Mouse (Mus musculus): ENCODE measurements around the gene Setd1b. TPM values are rescaled to one million over a fixed set of nuclear protein-coding genes. Genes with fewer than 3 reads are reported as not detected.
A peak's percentile ranks its signal among the peaks of the same experiment; 100 is the strongest.

Setd1b gene
- total RNA-seq, 4 experiments from 2014 or later = 33.1 to 37.9 (median 35.0) TPM

DNA sequence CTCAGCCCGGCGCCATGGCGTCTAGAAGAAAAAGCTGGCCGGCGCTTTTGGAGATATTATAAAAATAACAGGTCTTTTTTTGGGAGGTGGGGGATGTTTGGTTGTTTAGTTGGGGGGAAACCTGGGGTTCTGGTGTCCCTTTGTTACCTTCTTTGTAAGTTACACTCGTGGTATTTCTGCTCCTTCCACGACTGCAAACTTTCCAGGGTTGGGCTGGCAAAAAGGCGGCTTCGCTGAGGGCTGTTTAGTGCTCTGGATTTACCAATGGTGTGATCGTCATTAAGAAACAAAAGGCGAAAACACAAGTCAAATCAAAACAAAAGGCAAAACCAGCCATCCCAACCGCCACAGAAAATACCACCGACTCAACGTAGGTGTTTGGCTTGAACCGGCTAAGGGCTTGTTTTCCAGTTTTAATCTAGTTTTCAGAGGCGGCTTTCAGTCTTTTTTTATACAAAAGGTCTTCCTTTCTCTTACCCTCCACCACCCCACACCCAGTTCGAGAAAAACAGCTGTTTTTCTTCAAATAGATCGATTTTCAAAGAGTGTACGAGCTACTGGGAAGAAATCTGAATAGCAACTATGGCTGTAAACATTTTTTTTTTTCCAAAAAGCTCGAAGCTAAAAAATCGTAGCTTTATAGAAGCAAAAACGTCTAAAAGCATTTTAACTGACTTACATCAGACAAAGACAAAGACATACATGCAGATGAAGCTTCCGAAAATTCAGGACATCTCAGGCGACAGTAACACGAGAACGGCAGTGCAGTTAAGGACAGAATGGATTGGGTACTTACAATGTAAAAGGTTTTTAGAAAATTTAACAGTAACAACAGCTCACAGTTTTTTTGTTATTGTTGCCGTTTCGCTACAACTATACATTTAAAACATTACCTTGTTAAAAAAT is 2.0 kb upstream of the Setd1b start:
- DNase-seq (ENCODE audit: low spot score in 2 of 2) = no peak

DNA sequence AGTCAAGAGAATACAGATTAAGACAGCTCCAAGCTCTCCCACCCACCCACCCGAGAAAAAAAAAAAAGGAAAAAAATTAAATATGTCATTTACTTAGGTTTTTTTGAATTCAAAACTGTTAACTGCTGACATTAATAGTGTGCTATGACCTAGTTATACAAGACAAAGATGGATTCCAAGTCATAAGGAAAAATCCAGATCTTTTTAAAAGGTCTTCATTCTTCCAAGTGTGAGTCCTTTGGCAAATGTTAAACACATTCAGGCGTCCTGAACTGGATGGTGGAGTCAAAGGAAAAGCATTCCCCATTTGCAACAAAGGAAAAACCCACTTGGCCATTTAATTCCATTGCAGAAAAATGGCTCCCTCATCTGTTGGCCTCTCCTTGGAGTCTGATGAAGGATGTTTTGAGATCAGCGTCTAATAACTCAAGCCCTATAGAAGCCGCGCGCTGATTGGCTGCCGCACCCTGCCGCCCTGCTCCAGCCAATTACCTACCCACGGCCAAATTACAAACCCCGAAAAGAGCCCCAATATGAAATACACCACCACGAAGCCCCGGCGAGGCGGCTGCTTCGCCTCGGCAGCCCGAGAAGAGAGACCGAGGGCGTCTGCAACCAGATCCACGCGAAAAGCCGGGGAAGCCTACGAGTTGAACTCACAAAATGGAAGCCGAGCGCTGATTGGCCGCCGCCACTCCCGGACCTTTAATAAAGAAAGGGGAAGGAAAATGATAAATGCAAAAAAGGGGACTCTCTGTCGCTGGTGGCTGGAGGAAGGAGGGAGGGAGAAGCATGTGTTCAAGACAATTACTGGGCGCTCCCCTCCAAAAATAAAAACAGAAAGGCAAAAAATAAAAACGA is 1.1 kb upstream of the Setd1b start:
- peak; percentile 94 to 96 for DNase-seq (ENCODE audit: low spot score in 2 of 2)

DNA sequence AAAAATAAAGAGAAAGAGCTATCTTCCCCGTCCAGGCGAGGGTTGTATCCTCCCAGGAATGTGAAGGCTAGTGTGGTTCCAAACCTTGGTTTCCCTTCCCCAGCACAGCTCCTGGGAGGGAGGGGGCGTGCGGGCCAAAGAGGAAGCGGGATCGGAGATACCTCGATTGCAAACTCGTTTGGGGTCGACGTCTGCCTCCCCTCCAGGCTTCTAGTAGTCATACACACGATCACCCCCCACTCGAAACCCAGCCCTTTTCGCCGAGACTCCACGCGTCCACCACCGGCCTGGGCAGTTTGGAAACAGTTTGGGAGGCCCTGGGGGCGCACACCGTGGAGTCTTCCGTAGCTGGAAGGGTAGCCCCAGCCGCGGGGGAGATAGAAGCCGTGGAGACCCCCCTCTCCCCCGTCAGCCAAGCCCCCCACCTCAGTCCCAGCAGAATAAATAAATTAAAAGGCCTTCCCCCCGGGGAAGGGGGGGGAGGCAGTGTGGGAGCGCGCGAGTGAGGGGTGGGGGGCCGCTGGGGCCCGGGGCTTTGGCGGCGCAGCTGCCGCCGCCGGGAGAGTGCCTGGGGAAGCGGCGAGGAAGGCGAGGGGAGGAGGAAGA is 335 bp upstream of the Setd1b start:
- no peak for DNase-seq (ENCODE audit: low spot score in 2 of 2)

DNA sequence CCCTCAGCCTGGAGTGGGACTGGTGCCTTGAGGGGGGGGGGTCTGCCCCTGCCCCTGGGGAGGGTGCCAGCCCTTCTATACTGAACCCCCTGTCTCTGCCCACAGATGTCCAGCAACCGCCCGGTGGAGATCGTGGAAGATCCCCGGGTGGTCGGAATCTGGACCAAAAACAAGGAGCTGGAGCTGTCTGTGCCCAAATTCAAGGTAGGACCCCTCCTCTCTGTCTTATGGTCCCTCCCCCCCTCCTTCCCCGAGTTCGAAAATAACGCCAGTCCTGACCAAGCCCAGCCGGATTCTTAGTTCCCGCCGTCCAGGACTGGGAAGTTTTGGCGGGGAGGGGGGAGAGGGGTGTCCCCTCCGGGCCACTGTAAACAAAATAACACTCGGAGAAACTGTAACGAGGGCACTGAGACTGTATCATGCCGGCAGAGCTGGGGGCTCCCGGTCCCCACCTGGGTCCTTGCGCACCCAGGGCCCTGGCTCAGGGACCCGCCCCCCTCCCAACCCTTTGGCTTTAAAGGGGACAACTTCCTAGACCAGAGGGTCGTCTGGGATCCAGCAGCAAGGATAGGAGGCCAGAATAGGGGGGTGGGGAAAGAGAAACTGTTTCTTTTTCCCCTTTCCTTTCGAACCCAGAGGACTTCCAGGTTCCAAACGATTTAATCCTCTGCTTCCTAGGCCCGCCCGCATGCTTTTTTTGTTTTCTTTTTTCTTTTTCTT is 1.4 kb downstream of the Setd1b start:
- no peak for DNase-seq (ENCODE audit: low spot score in 2 of 2)

DNA sequence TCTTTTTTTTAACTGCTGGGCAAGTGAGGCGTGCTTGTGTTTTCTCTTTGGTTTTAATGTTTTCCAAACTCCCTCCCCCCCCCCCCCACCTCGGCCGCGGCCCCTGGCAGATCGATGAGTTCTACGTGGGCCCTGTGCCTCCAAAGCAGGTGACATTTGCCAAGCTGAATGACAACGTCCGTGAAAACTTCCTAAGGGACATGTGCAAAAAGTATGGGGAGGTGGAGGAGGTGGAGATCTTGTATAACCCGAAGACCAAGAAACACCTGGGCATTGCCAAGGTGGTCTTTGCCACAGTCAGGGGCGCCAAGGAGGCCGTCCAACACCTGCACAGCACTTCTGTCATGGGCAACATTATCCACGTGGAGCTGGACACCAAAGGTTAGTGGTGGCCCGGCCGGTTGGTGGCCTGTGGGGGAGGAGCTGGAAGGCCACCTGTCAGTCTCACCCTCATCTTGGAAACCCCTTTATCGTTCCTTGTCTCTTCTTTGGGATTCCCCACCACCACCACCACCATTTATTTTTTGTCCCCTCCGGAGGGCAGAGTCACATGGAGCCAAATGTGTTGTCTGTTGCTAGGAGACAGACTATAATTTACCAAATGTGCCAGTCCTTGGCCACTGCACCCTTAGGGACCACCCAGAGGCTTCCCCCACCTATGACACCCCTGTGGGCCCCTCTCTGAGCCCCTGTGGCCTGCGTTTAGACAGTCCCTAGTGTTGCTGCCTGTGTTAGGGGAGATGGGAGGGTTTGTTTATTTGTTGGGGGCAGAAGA is 2.2 kb downstream of the Setd1b start:
- DNase-seq (ENCODE audit: low spot score in 2 of 2) = no peak

DNA sequence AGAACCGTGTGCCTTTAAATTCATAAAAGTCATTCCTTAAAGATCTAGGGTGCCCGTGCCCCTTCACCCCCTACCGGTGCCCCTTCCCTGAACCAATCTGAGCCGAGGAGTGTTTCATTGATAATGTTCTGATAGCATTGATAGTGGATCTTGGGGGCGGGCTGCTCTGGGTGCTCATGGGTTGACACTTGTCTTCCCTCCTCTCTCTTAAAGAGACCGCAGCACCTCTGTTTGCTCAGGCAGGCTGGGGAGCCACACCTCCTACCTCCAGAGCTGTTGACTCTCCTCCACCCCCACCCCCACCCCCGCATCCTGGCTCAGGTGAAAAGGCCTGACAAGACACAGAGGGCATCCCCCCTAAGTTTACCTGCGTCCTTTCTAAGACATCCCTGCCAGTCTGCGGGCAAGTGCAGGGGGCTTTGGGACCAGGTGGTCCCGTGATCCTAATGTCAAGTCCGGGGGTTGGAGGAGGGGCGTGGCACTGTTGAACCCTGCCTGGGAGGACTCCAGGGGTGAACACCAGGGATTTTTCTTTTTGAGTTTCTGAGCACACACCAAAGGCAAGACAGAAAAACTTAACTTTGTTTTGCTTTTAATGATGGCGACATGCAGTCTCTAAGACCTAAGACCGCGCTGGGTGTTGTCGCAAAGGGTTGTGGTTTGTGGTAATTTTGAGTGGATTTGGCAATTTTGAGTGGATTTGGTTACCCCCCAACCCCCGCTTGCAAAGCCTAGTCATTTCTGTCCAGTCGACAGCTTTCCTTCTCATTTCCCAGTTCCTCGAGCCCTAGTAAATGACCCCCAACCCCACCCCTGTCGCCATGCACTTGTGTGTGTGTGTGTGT is 3.0 kb downstream of the Setd1b start:
- no peak for DNase-seq (ENCODE audit: low spot score in 2 of 2)

DNA sequence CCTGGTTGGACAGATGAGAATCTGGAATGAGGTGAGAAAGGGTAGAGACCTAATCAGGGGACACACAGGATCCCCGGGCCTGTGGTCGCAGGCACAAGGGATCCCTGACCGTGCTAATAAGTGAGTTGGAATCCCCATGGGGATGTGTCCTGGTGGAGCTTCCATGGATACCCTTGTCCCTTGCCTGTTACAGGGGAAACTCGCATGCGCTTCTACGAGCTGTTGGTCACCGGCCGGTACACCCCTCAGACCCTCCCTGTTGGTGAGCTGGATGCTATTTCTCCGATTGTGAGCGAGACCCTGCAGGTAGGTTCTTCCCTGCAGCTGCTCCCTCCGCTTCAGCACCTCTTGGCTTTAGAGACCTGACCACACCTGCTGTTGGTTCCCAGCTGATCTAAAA is 4.4 kb downstream of the Setd1b start:
- DNase-seq (ENCODE audit: low spot score in 2 of 2) = no peak

DNA sequence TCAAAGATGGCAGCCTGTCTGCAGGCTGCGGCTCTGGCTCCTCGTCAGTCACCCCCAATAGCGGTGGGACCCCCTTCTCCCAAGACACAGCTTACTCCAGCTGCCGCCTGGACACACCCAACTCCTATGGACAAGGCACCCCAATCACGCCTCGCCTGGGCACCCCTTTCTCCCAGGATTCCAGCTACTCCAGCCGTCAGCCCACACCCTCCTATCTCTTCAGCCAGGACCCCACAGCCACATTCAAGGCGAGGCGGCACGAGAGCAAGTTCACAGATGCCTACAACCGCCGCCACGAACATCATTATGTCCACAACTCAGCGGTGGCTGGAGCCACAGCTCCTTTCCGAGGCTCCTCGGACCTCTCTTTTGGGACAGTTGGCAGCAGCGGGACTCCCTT is 5.6 kb downstream of the Setd1b start:
- DNase-seq (ENCODE audit: low spot score in 2 of 2) = no peak

DNA sequence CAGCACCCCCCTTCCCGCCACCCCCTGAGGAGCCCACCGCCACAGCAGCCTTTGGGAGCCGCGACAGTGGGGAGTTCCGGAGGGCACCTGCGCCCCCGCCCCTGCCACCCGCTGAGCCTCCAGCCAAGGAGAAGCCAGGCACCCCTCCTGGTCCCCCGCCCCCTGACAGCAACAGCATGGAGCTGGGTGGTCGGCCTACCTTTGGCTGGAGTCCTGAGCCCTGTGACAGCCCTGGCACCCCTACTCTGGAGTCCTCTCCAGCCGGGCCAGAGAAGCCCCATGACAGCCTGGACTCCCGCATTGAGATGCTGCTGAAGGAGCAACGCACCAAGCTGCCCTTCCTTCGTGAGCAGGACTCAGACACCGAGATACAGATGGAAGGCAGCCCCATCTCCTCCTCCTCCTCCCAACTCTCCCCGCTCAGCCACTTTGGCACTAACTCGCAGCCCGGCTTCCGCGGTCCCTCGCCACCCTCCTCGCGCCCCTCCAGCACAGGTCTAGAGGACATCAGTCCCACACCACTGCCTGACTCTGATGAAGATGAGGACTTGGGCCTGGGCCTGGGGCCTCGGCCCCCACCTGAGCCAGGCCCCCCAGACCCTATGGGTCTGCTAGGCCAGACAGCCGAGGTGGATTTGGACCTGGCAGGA is 6.2 kb downstream of the Setd1b start:
- DNase-seq (ENCODE audit: low spot score in 2 of 2) = no peak

DNA sequence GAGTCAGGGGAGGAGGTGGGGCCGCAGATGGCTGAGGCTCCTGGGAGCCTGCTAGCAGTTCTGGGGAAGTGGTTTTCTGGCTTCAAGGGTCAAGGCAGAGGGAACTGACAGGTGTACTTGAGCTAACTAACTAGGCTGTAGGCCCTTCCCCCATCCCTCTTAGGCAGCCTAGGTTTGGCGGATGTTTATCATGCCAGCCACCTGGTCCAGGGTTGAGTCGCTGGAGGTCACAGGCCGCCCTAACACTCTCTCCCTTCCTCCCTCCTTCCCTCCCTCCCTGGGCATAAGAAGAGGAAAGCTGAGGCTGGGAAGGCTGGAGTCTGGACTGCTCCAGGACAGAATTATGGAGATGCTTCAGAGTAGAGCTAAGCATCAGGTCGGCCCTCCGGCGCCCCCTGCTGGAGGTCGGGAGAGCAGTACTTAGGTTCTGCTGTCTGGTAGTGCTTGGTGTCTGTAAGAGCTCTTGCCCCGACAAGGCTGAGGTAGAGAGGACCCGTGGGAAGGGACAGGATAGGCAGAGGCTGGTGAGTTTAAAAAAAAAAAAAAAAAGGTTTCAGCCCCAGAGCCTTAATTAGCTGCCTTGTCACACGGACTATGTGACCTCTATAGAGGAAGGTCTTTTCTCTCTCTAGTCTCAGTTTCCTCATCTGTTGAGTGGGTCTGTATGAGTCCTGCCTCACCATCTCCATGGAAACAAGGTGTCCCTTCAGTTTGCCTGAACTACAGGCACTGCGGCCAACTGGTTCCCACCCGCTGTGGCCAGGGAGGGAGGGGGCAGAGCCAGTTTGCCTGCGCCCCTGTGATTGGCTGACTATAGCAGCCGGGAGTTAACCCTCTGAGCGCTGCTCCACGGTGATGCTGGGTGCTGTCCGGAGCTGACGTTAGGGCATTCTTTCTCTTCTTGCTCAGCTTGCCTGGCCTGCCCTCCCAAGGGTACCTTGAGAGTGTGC is 7.7 kb downstream of the Setd1b start:
- DNase-seq (ENCODE audit: low spot score in 2 of 2) = peak; percentile 84 to 94

DNA sequence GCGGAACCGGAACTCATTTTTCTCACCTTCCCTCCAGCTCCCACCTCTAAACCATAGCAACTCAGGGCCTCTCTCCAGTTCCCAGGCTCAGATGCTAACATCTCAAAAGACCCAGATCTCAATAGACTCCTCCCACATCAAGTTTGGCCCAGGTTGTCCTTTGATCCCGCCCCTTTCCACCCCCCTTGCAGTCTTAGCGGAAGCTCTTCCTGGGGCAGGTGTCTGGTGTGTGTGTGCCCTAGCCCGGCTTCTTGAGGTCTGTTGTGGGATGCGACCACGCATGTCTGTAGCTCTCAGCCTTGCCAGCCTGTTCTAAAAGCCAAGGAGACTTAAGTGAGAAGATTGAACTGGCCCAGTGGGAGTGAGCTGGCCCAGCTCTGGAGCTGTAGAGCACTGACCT is 8.6 kb downstream of the Setd1b start:
- no peak for DNase-seq (ENCODE audit: low spot score in 2 of 2)

DNA sequence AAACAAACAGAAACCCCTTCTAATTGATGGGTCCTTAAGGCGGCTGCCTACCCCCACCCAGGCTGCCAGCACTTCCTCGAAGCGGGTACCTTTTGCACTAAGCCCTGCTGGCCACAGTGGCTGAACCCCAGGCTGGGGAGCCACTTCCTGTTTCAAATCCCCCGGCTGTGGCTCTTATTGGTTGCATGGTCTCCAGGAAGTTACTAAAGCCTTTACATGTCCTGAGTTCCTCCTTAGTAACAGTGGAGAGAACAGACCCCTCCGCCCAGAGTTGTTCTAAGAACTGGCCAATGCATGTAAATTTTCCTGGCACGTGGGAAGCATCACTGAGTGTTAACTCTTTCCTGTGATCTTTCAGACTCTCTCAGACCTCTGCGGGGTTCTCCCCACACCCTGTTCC is 9.1 kb downstream of the Setd1b start:
- DNase-seq (ENCODE audit: low spot score in 2 of 2) = no peak

DNA sequence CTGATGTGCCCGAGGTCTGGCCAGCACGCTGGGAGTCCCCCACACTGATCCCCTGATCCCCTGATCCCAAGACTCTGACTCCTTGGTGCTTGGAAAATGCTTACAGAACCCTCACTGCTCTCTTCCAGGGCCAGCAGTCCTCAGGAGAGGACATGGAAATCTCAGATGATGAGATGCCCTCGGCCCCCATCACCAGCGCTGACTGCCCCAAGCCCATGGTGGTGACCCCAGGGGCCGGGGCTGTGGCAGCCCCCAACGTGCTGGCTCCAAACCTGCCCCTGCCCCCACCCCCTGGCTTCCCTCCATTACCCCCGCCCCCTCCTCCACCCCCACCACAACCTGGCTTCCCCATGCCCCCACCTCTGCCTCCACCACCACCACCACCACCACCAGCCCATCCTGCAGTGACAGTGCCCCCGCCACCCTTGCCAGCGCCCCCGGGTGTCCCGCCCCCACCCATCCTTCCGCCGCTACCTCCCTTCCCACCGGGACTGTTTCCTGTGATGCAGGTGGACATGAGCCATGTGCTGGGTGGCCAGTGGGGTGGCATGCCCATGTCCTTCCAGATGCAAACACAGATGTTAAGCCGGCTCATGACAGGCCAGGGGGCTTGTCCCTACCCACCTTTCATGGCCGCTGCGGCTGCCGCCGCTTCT is 9.8 kb downstream of the Setd1b start:
- DNase-seq (ENCODE audit: low spot score in 2 of 2) = no peak

DNA sequence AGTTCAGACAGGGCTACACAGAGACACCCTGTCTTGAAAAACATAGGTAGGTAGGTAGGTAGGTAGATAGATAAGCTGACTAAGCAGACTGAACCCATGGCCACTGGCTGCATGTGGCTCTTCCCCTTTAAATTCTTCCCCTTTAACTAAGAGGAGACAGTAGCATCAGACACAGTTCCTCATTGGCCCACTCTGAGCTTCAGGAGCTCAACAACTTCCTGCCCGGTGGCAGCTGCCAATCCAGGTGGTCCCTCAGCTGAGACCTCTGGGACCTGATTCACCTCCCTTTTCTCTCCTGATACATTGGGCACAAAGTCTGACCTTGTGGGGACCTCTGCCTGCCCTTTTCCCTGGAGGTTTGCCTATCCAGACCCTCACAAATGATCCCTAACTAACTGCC is 10.9 kb downstream of the Setd1b start:
- DNase-seq (ENCODE audit: low spot score in 2 of 2) = no peak

DNA sequence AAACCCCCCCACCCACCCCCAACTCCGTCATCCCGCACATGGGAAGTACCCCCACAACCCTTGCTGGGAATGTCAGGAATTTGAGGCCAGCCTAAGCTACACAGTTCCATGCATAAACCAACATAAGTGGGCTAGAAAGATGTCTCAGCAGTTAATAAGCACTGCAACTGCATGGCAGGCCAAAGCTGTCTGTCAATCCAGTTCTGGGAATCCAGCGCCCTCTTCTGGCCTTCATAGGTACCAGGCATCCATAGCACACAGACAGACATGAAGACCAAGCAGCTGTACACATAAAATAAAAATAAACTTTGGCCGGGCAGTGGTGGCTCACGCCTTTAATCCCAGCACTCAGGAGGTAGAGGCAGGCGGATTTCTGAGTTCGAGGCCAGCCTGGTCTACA is 13.4 kb downstream of the Setd1b start:
- peak in 1 of 2 experiments; percentile 78 for DNase-seq (ENCODE audit: low spot score in 2 of 2)

DNA sequence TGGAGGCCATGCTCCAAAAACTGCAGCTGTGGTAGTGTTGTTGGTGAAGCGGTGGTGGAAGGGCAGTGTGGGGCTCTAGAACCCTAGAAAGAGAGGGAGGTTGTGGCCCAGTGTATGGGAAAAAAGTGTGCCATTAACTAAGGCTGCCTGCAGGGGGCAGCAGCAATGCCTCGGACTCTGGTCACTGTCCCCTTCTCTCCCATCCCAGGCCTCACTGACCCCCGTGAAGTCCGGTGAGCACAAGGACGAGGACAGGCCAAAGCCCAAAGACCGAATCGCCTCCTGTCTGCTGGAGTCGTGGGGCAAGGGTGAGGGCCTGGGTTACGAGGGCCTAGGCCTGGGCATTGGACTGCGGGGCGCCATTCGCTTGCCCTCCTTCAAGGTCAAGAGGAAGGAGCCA is 14.8 kb downstream of the Setd1b start:
- no peak for DNase-seq (ENCODE audit: low spot score in 2 of 2)

DNA sequence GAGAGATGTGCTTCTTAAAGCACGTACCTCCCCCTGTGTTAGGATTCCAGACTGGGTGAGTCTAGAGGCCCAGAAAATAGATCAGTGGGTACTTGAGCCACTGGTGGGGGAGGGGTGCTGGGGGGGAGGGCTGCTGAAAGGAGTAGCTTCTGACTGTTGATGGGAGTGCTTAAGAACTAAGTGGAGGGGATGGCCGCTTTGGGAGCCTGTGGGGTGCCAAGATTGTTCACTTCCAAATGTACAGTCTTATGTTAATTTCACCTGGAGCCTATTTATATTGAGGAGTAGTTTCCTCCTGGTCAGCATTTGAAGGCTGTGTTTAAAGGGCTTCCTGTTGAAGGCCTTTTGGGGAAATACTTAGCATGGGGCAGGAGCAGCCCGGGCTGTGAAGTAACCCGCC is 16.0 kb downstream of the Setd1b start:
- no peak for DNase-seq (ENCODE audit: low spot score in 2 of 2)
